Mouse (Mus musculus) cerebellum, adult 11-12 months (tissue): ENCODE results near the gene Gprin2.
A peak's percentile ranks its signal among the peaks of the same experiment; 100 is the strongest.

Experiments
- DNase-seq: peaks from one replicate; pipeline ENCODE4 v3.0.0; 2022

The Gprin2 gene

GRCm38 (mm10) chr14:34201231-34202035 is at the start of gene Gprin2:
Gprin2 (minus strand) TSS chr14:34201653.
- DNase-seq: peak; percentile 71

- DNase-seq: no peak
Observed at GRCm38 (mm10) chr14:34240676-34241075, 39.2 kb upstream of the Gprin2 start.

GRCm38 (mm10) chr14:34240263-34240662 is 38.8 kb upstream of the Gprin2 start:
- DNase-seq: no peak

GRCm38 (mm10) chr14:34234630-34235380 is 33.4 kb upstream of the Gprin2 start:
- DNase-seq: peak; percentile 68

GRCm38 (mm10) chr14:34233846-34234245 is 32.4 kb upstream of the Gprin2 start:
- DNase-seq: no peak

GRCm38 (mm10) chr14:34232866-34233680 is 31.6 kb upstream of the Gprin2 start:
- no peak for DNase-seq

GRCm38 (mm10) chr14:34232340-34232739 is 30.9 kb upstream of the Gprin2 start:
- DNase-seq: no peak

- no peak for DNase-seq
Observed at GRCm38 (mm10) chr14:34228830-34229506, 27.5 kb upstream of the Gprin2 start.

- no peak for DNase-seq
Observed at GRCm38 (mm10) chr14:34227981-34228380, 26.5 kb upstream of the Gprin2 start.

GRCm38 (mm10) chr14:34226566-34226965 is 25.1 kb upstream of the Gprin2 start:
- no peak for DNase-seq

- no peak for DNase-seq
Observed at GRCm38 (mm10) chr14:34225986-34226385, 24.5 kb upstream of the Gprin2 start.

GRCm38 (mm10) chr14:34223362-34223898 is 22.0 kb upstream of the Gprin2 start:
- no peak for DNase-seq

GRCm38 (mm10) chr14:34221416-34222077 is 20.1 kb upstream of the Gprin2 start:
- DNase-seq: no peak

- DNase-seq: no peak
Observed at GRCm38 (mm10) chr14:34220426-34220825, 19.0 kb upstream of the Gprin2 start.

GRCm38 (mm10) chr14:34219786-34220198 is 18.3 kb upstream of the Gprin2 start:
- no peak for DNase-seq

- no peak for DNase-seq
Observed at GRCm38 (mm10) chr14:34219295-34219694, 17.8 kb upstream of the Gprin2 start, which contains the start of gene Syt15. Syt15 (plus strand) TSS chr14:34219595.

GRCm38 (mm10) chr14:34215451-34216127 is 14.1 kb upstream of the Gprin2 start:
- DNase-seq: no peak

- DNase-seq: no peak
Observed at GRCm38 (mm10) chr14:34209942-34210341, 8.5 kb upstream of the Gprin2 start.

- no peak for DNase-seq
Observed at GRCm38 (mm10) chr14:34209080-34209479, 7.6 kb upstream of the Gprin2 start.

GRCm38 (mm10) chr14:34208651-34209050 is 7.2 kb upstream of the Gprin2 start:
- DNase-seq: no peak

- no peak for DNase-seq
Observed at GRCm38 (mm10) chr14:34207996-34208395, 6.5 kb upstream of the Gprin2 start.
